Mouse (Mus musculus): ENCODE measurements around the gene Ggcx. TPM values are rescaled to one million over a fixed set of nuclear protein-coding genes. Genes with fewer than 3 reads are reported as not detected.

Ggcx gene
- total RNA-seq (2023), result 19.6 TPM

GRCm38 (mm10) chr6:72414076-72414756, at the start of gene Ggcx:
Ggcx (plus strand) TSS chr6:72414308.

GRCm38 (mm10) chr6:72366844-72367443, 47.2 kb upstream of the Ggcx start, which contains the start of gene Rnf181:
Rnf181 (minus strand) TSS chr6:72366956.

DNA sequence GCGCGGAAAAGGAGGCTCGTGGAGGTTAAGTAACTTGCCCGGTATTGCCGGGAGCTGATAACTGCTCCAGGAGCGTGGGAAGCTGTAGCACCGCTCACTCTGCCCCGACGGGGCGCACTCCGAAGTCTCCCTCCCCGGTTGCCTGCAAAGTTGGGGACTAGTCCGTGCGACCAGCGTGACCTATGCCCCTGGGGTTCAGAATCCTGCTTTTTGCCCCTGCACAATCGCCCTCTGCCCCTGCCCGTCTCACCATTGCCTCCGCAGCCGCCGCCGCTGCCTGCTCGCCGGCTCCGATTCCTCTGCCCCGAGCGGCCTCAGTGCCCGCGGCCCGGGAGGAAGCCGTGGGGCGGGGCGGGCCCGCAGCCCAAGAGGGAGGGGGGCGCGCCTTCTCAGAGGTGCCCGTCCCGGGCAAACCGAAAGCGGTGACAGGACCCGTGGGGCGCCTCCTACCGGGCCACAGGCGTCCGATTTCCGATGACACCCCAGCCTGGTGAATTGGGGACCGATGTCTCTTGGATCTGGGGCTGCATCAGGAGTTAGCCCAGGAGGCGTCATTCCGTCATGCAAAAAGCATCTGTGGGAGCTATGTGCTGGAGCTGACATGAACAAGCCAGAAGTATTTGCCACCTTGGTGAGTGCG, 33.9 kb upstream of the Ggcx start, which contains the start of gene Vamp5:
Gene Vamp5 (minus strand): TSS at position 338 of the 640 bp plus-strand sequence.

DNA sequence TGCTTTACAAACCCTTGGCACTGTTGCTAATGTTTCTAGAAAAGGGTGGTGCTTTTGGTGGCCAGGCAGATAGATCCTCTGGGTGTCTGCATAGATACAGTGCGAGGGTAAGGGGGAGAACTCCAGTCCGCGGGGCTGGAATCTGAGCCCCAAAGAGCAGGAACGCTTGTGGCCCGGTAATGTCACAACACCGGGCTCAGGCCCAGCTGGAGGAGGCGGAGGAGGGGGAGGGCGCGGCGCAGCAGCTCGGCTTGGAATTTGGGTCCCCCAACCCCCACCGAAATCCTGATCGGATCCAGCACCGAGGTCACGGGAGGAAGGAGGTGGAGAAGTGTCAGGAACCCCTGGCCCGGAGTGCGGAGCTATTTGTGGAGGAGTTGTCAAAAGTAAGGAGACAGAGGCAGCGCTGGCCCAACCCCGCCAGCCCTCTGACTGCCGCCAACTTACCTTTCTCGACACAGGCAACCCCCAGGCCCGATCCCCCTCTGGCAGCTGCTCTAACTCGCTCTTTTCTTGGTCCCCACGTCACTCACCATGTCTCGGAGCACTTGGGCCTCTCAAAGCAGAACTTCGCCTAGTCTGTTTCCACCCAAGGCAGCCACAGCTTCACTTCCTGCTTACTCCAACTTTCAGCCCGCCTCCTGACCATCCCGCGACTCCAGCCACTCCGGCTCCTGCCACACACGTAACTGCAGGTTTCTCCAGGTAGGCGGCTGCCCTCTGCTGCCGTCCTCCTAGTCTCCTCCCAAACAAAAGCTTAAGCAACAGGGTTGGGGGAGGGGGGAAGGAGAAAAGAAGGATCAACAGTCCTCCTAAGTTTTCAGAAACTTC, 24.0 kb upstream of the Ggcx start, which contains the start of gene Vamp8:
Gene Vamp8 (minus strand): TSS at position 763 of the 831 bp plus-strand sequence.

DNA sequence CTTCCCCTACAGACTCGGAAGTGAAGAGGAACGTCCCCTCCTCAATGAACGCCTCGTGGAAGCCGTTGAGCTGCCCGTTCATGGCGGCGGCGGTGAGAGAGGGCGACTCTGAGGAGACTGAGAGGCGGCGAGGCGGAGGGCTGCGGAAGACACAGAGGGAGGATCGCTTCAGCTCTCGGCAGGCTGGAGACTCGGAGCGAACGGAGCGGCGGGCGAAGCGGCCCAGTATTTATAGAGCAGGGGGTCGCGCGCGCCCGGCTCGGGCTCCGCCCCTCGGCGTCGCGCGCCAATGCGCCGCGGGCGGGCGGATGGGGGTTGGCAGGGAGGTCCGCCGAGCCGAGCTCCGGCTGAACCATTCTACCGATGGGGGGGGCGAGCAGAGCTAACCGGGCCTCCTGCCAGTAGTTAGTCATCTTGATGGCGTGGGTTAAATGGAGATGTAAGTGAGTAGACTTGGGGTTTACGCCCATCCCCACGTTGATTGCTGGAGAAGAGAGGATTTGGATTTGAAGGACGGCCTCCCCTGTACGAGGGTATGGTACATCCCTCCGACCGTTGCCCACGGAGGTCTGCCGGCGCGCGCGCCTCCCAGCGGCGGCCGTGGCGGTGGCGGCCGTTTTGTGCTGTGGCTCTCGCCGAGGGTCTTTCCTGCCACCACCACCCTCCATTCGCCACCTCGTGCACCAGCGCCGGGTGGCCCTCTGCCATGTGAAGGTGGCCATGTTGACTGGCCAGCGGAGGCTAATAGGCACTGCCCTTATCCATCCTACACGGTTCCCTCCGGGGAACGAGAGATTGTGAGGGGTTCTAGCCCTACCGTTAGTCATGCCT, 25.5 kb downstream of the Ggcx start, which contains the start of gene Mat2a:
Gene Mat2a (minus strand): TSS at position 204 of the 831 bp plus-strand sequence.

Other genes starting within 250 kb of the Ggcx start
- not detected for gene Atoh8, start 178.7 kb upstream of the Ggcx start, total RNA-seq (2023)
- not detected for gene Sftpb, start 109.7 kb upstream of the Ggcx start, total RNA-seq (2023)
- 36.6 TPM for gene Usp39, start 69.1 kb upstream of the Ggcx start, total RNA-seq (2023)
- gene 0610030E20Rik, start 67.0 kb upstream of the Ggcx start, total RNA-seq (2023), result 33.6 TPM
- 2.4 TPM for gene Tmem150a, start 58.9 kb upstream of the Ggcx start, total RNA-seq (2023)
- 72.8 TPM for gene Rnf181, start 47.4 kb upstream of the Ggcx start, total RNA-seq (2023)
- 9.8 TPM for gene Vamp5, start 33.8 kb upstream of the Ggcx start, total RNA-seq (2023)
- 60.7 TPM for gene Vamp8, start 23.6 kb upstream of the Ggcx start, total RNA-seq (2023)
- 238 TPM for gene Mat2a, start 25.2 kb downstream of the Ggcx start, total RNA-seq (2023)
- gene Sh2d6, start 107.4 kb downstream of the Ggcx start, total RNA-seq (2023), result not detected
- 33.5 TPM for gene Capg, start 130.1 kb downstream of the Ggcx start, total RNA-seq (2023)
- 13.2 TPM for gene Elmod3, start 184.1 kb downstream of the Ggcx start, total RNA-seq (2023)
- gene Retsat, start 184.2 kb downstream of the Ggcx start, total RNA-seq (2023), result 5.8 TPM
- gene Tgoln1, start 202.7 kb downstream of the Ggcx start, total RNA-seq (2023), result 138 TPM